Mouse (Mus musculus): ENCODE results near the gene Frg2f1.

The Frg2f1 gene

DNA sequence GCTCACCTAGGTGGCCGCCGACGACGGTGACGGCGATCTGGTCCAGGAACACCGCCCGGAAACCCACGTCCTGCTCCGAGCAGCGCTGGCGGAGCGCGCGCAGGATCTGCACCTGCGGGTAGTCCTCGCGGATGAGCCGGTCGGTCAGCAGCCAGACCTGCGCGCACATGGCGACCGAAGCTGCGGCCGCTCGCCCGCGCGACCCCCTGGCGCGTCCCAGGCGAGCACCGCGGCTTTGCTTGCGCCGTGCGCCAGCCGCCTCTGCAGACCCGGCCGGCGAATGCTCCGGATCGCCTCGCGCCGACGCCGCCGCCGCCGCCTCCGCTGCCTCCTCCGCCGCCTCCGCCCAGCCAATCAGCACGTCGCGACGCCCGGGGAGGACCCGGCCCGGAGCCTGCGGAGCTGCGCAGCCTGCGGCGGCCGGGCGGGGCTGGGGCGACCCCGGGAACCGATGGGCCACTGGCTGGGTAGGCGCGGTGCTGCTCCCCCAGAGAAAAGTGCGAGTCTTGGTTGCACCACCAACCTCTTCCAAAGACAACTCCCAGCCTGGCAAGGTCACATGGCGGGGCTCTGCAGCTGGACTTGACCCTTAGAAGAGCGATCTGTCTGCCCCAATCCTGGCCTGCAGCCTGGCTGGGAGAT lies 46.9 kb downstream of the Frg2f1 start, which contains the start of gene Rimkla:
TSS of gene Rimkla (minus strand) at position 338 of the 642 bp plus-strand sequence.
- no peak for DNase-seq (ENCODE audit: low read depth)

DNA sequence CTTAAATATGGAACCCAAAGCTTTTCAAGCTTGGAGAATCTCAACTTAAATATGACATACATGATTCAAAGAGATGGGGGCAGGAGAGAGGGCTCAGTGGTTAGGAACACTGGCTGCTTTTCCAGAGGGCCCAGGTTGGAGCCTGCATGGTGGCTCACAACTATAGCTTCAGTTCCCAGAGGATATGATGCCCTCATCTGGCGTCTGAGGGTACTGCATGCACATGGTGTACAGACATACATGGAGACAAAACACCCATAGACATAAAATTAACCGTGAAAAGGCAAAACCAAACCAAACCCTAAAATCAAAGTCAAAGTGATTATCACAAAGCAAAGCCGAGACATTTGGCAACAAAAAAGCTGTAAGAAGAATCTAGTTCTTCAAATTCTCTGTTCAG lies 48.5 kb downstream of the Frg2f1 start:
- peak; percentile 39 for DNase-seq (ENCODE audit: low read depth)

DNA sequence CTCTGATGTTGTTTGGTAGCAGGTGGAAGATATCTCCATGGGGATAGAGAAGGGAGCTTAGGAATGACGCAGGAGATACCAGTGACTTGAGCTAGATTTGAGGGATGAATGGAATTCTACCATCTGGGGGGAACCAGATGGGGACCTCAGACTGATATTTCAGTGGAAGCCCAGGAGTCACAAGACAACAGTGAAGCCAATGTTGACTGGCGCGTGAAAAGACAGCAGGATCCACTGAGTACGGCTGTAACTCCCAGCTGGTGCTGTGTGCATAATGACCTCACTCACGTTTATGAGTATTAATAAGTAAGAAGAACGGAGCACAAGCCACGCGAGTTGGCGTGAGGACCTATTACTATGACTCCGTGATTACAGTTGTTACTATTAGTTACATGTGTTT lies 49.7 kb downstream of the Frg2f1 start:
- DNase-seq (ENCODE audit: low read depth), result no peak

DNA sequence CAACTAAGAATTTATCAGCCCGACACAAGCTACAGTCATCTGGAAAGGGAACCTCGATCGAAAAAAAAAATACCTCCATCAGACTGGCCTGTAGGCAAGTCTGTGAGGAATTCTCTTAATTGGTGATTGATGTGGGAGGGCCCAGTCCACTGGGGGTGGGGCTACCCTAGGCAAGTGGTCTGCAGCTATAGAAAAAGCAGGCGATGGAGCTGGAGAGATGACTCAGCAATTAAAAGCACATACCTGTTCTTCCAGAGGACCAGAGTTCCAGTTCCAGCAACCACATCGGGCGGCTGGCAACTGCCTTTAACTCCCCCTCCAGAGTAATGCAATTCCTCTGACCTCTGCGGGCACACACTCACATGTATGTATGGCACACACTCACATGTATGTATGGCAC lies 54.4 kb downstream of the Frg2f1 start:
- no peak for DNase-seq (ENCODE audit: low read depth)

DNA sequence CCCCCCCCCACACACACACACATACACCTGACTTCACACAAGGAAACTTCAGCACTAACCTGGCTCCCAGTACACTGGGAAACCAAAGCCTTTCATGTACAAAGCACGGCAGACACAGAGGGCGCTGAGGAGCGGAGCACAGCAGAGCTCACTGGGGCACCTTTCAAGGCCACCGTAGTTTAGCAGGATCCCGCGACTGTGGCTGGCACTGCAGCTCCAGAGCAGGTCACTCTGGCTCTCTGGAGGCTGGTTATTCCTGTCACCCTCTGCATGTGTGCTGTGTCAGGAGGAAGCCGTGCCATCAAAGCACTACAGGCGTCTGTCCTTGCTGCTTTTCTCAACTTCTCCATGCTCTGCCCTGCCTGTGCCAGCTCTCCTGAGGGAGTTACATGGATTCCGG lies 56.3 kb downstream of the Frg2f1 start:
- DNase-seq (ENCODE audit: low read depth), result no peak
